Mouse (Mus musculus) MEL (cell line): Measurements from ENCODE around the gene Dmkn. TPM values are rescaled to one million over a fixed set of nuclear protein-coding genes. Genes with fewer than 3 reads are reported as not detected.

Experiments used
- DNase-seq: peaks from one replicate; pipeline ENCODE4 v3.0.0; 2011; ENCODE audit warnings: low read depth, low spot score
- H3K27ac ChIP-seq: 2 replicates; pipeline ENCODE4 v1.5.1; 2012; ENCODE audit warnings: low read depth, mild to moderate bottlenecking, control low read depth, low read length, moderate library complexity; ENCODE audit not compliant: control insufficient read depth
- H3K27me3 ChIP-seq, 2 experiments: fragments of 150-350 bp in 1 of 2; sonication (generic) in 1 of 2; 2 replicates each; pipeline ENCODE4 v1.6.1; 2012; ENCODE audit warnings: low read length in 2 of 2, mild to moderate bottlenecking in 2 of 2, improper control_type of control experiment in 1 of 2, moderate library complexity in 1 of 2; ENCODE audit not compliant: insufficient read depth in 2 of 2, control insufficient read depth in 1 of 2
- H3K36me3 ChIP-seq, 2 experiments: 2 replicates each; pipeline ENCODE4 v1.6.1; 2012 to 2014; ENCODE audit warnings: low read length in 2 of 2, improper control_type of control experiment in 1 of 2, inconsistent platforms in 1 of 2, mild to moderate bottlenecking in 1 of 2; ENCODE audit not compliant: insufficient read depth in 2 of 2, control insufficient read depth in 1 of 2
- H3K4me1 ChIP-seq, 2 experiments: fragments of 150-350 bp in 1 of 2; sonication (generic) in 1 of 2; 2 replicates each; pipeline ENCODE4 v1.6.1; 2012; ENCODE audit warnings: low read length in 2 of 2, improper control_type of control experiment in 1 of 2, mild to moderate bottlenecking in 1 of 2; ENCODE audit not compliant: insufficient read depth in 2 of 2, control insufficient read depth in 1 of 2
- H3K4me3 ChIP-seq, 2 experiments: fragments of 150-350 bp in 1 of 2; sonication (generic) in 1 of 2; 2 replicates each; pipeline ENCODE4 v1.5.1; 2012; ENCODE audit warnings: low read depth in 2 of 2, low read length in 2 of 2, mild to moderate bottlenecking in 2 of 2, moderate library complexity in 2 of 2, control low read depth in 1 of 2, improper control_type of control experiment in 1 of 2; ENCODE audit not compliant: control insufficient read depth in 1 of 2, insufficient read depth in 1 of 2
- H3K79me2 ChIP-seq: 2 replicates; pipeline ENCODE4 v1.6.1; 2012; ENCODE audit warnings: mild to moderate bottlenecking, low read length, moderate library complexity; ENCODE audit not compliant: control insufficient read depth, poor library complexity, insufficient read depth
- H3K9ac ChIP-seq: 2 replicates; pipeline ENCODE4 v1.6.1; 2012; ENCODE audit warnings: low read depth, mild to moderate bottlenecking, control low read depth, low read length, moderate library complexity; ENCODE audit not compliant: control insufficient read depth, poor library complexity, severe bottlenecking
- H3K9me3 ChIP-seq: fragments of 150-350 bp; sonication (generic); replicated peaks from 2 replicates; pipeline ENCODE4 v1.6.1; 2012; ENCODE audit warnings: mild to moderate bottlenecking, low read length, improper control_type of control experiment, moderate library complexity; ENCODE audit not compliant: insufficient read depth
- CTCF ChIP-seq, 3 experiments: IDR thresholded peaks in 2 of 3; conservative IDR thresholded peaks in 1 of 3; 2 replicates each; pipeline ENCODE4 v1.5.1; 2011 to 2012; ENCODE audit warnings: low read length in 3 of 3, low read depth in 2 of 3, mild to moderate bottlenecking in 2 of 3, improper control_type of control experiment in 1 of 3, inconsistent platforms in 1 of 3, mixed read lengths in 1 of 3, moderate library complexity in 1 of 3; ENCODE audit not compliant: control insufficient read depth in 1 of 3, insufficient read depth in 1 of 3, poor library complexity in 1 of 3, severe bottlenecking in 1 of 3
- ETS1 ChIP-seq: IDR thresholded peaks from 2 replicates; pipeline ENCODE4 v1.6.1; 2012; ENCODE audit warnings: low read depth, mild to moderate bottlenecking, inconsistent platforms, low read length, improper control_type of control experiment, moderate library complexity
- GABPA ChIP-seq: IDR thresholded peaks from 2 replicates; pipeline ENCODE4 v1.6.1; 2012; ENCODE audit warnings: low read depth, mild to moderate bottlenecking, inconsistent platforms, low read length, improper control_type of control experiment, moderate library complexity
- SIN3A ChIP-seq: IDR thresholded peaks from 2 replicates; pipeline ENCODE4 v1.6.1; 2012; ENCODE audit warnings: low read length, improper control_type of control experiment, inconsistent platforms
- SMC3 ChIP-seq: IDR thresholded peaks from 2 replicates; pipeline ENCODE4 v1.6.1; 2011; ENCODE audit warnings: low read depth, low read length, improper control_type of control experiment
- USF1 ChIP-seq: IDR thresholded peaks from 2 replicates; pipeline ENCODE4 v1.6.1; 2014; ENCODE audit warnings: low read depth, mild to moderate bottlenecking, inconsistent platforms, low read length, improper control_type of control experiment, moderate library complexity
- USF2 ChIP-seq, 2 experiments: IDR thresholded peaks; 2 replicates each; pipeline ENCODE4 v1.6.1; 2011 to 2012; ENCODE audit warnings: improper control_type of control experiment in 2 of 2, low read length in 2 of 2, borderline replicate concordance in 1 of 2, inconsistent platforms in 1 of 2, low read depth in 1 of 2, mild to moderate bottlenecking in 1 of 2; ENCODE audit not compliant: insufficient read depth in 1 of 2
- ZC3H11A ChIP-seq: IDR thresholded peaks from 2 replicates; pipeline ENCODE4 v1.6.1; 2012; ENCODE audit warnings: low read depth, mild to moderate bottlenecking, inconsistent platforms, low read length, improper control_type of control experiment
- ZMIZ1 ChIP-seq: IDR thresholded peaks from 2 replicates; pipeline ENCODE4 v1.6.1; 2012; ENCODE audit warnings: low read depth, mild to moderate bottlenecking, inconsistent platforms, low read length, improper control_type of control experiment, moderate library complexity
- polyA plus RNA-seq, 2 experiments: library from polyadenylated mRNA; stranded (reverse) in 1 of 2; unstranded in 1 of 2; fragments of >175 nt in 1 of 2; fragments of >200 nt in 1 of 2; gene quantifications; 2 replicates each; pipeline versions ENCODE4 v1.2.1 to v1.2.4; 2012; ENCODE audit warnings: low replicate concordance in 2 of 2, low read depth in 1 of 2; ENCODE audit not compliant: insufficient read length in 2 of 2, insufficient read depth in 1 of 2, missing spikeins in 1 of 2
- total RNA-seq: library from RNA; depleted of rRNA; stranded (reverse); fragments of 300-350 nt; gene quantifications from 2 replicates; pipeline ENCODE4 v1.2.3, GENCODE M21; 2012

The Dmkn gene
- total and polyA plus RNA-seq, 3 experiments: not detected

DNA sequence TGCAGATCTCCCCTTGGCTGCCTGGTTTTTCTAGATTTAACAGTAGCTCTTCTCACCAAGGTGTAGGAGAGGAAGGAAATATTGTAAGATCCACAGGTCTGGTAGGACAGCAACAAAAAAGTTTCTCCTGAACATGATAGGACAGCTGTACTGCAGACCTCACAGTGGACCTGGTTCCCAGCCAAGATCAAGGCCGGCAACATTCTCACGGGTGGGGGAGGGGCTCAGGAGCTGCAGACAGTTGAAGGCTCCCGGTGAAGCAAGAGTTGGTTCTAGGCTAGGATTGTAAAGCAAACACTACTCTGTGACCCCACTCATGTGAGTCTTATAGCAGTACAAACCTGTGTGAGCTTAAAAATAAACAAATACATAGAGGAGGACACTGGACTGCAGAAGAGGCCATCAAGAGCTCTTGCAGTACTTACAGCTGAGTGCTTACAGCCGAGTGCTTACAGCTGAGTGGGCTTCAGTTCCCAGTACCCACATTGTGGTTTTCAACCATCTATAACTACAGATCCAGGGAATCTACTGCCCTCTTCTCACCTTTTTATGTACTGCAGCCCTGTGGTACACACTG is 19.4 kb upstream of the Dmkn start:
- no peaks in the 10 kb centered on the region; a peak in 2 of 4 replicates for H3K27me3 ChIP-seq
- no peak overlapping the region for H3K4me3 ChIP-seq
- H3K9me3 ChIP-seq: no peaks in the 10 kb centered on the region
- no peak for DNase-seq
- TF ChIP-seq ETS1 (no peak), USF2 (IDR thresholded peaks at IDR 0.05; ENCODE audit: borderline replicate concordance in 1 of 2, insufficient read depth in 1 of 2, low read depth in 1 of 2, low read length in 2 of 2) (no peak), CTCF (IDR thresholded peaks at IDR 0.05 in 2 of 3, conservative IDR thresholded peaks at IDR 0.05 in 1 of 3; ENCODE audit: control insufficient read depth in 1 of 3, insufficient read depth in 1 of 3, low read depth in 2 of 3, low read length in 3 of 3, poor library complexity in 1 of 3, severe bottlenecking in 1 of 3) (peak in 1 of 3 experiments; percentile 18; a peak in 1 of 6 replicates)
- TF ChIP-seq, all 39 proteins: peak for 1
- Histone ChIP-seq H3K4me1 (no peaks in the 10 kb centered on the region), H3K36me3 (no peaks in the 10 kb centered on the region), H3K79me2 (no peaks in the 10 kb centered on the region), H3K9ac (no peak overlapping the region), H3K27ac (no peak overlapping the region)

DNA sequence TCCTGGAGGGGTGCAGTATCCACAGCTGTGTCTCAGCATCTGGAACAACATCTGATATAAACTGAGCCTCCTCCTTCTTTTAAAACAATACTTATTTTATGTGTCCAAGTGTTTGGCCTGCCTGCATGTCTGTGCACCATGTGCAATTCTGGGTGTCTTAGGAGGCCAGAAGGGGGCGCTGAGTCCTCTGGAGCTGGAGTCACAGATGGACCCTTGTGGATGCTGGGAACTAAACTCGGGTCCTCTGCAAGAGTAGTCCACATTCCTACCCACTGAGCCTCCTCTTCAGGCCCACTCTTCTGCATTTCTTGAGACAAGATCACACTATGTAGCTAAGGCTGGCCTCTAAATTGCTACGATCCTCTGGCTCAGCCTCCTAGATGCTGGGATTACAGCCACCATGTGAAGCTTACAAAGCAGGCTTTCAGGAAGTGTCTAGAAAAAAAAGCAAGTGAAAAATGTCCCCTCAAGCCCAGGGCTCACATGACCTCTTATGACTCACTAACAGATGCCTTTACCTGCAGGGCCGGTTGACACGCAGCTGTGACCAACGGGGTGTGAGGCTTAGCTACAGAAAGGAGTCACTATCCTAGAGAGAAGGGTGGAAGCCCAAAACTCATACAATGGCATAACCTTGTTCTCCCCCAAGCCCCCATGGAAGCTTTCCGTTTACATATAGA is 15.9 kb upstream of the Dmkn start:
- no peak overlapping the region for H3K27ac ChIP-seq
- H3K4me3 ChIP-seq: no peak overlapping the region
- no peaks in the 10 kb centered on the region for H3K9me3 ChIP-seq
- no peak for DNase-seq
- H3K27me3 ChIP-seq: no peaks in the 10 kb centered on the region; a peak in 2 of 4 replicates
- H3K4me1 ChIP-seq: no peaks in the 10 kb centered on the region
- TF ChIP-seq GABPA: no peak
- TF ChIP-seq CTCF (IDR thresholded peaks at IDR 0.05 in 2 of 3, conservative IDR thresholded peaks at IDR 0.05 in 1 of 3; ENCODE audit: control insufficient read depth in 1 of 3, insufficient read depth in 1 of 3, low read depth in 2 of 3, low read length in 3 of 3, poor library complexity in 1 of 3, severe bottlenecking in 1 of 3): peak; percentile 19 to 46 (median 32); a peak in 5 of 6 replicates
- no peak for TF ChIP-seq ZC3H11A
- TF ChIP-seq ZMIZ1: no peak
- 0 out of 2 replicates have a peak, but pooled peaks have one; percentile 10 for TF ChIP-seq SMC3
- H3K79me2 ChIP-seq: no peaks in the 10 kb centered on the region
- no peaks in the 10 kb centered on the region for H3K36me3 ChIP-seq
- H3K9ac ChIP-seq: no peak overlapping the region

DNA sequence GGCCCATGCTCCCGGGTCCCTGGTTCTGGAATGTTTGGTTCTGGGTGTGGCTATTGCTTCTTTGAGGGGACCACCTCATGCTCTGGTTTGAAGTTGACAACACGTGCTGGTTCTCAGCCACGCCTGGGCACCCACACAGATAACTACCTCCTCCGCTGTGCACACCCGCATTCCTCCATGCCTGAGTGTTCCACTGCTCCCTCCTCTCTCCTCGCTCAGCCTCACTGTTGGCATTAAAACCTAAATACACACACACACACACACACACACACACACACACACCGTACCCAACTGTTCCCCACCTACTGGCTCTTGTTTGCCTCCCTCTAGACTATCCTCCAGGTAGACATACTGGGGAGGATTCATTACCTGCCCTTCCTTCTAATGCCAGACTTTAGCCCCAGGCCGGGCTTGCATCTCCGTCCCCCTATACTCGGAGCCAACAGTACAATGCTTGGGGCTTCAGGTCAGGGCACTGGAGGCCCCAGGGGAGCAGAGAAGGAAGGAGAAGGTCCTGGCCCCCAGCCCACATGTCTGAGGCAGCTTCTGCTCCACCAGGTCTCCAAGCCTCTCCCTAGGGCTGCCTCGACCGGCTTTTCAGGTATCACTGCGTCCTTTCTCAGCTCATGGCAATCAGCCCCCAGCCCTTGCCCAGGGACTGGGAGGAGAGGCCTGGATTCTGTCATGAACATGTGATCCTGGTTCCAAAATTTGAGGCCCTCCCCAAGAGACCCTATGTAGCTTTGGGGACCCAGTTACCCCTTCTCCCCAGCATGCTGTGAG is 13.5 kb upstream of the Dmkn start:
- H3K27me3 ChIP-seq: no peaks in the 10 kb centered on the region; a peak in 2 of 4 replicates
- H3K79me2 ChIP-seq: no peaks in the 10 kb centered on the region
- no peak overlapping the region for H3K27ac ChIP-seq
- H3K4me1 ChIP-seq: no peaks in the 10 kb centered on the region
- no peaks in the 10 kb centered on the region for H3K36me3 ChIP-seq
- H3K9me3 ChIP-seq: no peaks in the 10 kb centered on the region
- no peak overlapping the region for H3K4me3 ChIP-seq
- no peak overlapping the region for H3K9ac ChIP-seq
- DNase-seq: no peak
- no peak for TF ChIP-seq SIN3A
- no peak for TF ChIP-seq SMC3
- TF ChIP-seq USF1: no peak
